Mouse (Mus musculus): ENCODE data around the gene Pcdh17. TPM values are rescaled to one million over a fixed set of nuclear protein-coding genes. Genes with fewer than 3 reads are reported as not detected.

Gene Pcdh17
- polyA plus RNA-seq (2012; rRNA removed; ENCODE audit: low replicate concordance), result 0.19 and 0.41 TPM in 2 replicates

GRCm38 (mm10) chr14:84443288-84443686 is at the start of gene Pcdh17:
Gene Pcdh17 (plus strand): TSS chr14:84443563.

Data from duodenum, adult 2 months (tissue).